Mouse (Mus musculus): ENCODE results near the gene Gm43638. TPM values are rescaled to one million over a fixed set of nuclear protein-coding genes. Genes with fewer than 3 reads are reported as not detected.
"Not testable (repeated sequence)": the region's sequence is repeated elsewhere in the genome, so short reads cannot be mapped to it uniquely, and the experiment has no call there.

Gm43638 gene
- not detected in 2 replicates for polyA plus RNA-seq (2014; fragmentation: Nextera tagmentation; extraction: Ambion mirVana)

- H3K36me3 ChIP-seq (ENCODE audit: control insufficient read depth, insufficient read depth, low read length); DNase-seq (ENCODE audit: low spot score); H3K9me3 ChIP-seq (ENCODE audit: control insufficient read depth, low read length); ATAC-seq (replicated peaks; ENCODE audit: low FRiP score, low TSS enrichment, low read depth); H3K27me3 ChIP-seq (replicated peaks; ENCODE audit: control insufficient read depth, insufficient read depth, low read length); H3K4me1 ChIP-seq (replicated peaks; ENCODE audit: control insufficient read depth, insufficient read depth, low read length); H3K4me3 ChIP-seq (ENCODE audit: low read depth, low read length); H3K27ac ChIP-seq (ENCODE audit: low read depth); H3K4me2 ChIP-seq (ENCODE audit: low read length); H3K9ac ChIP-seq (ENCODE audit: low read length): not testable (repeated sequence)
- 75% methylated on average over 1 of the region's 1 CpGs for WGBS
Observed at GRCm38 (mm10) chr5:87486706-87487105, at the start of gene Gm43638. Gene Gm43638, minus strand, starts transcription at chr5:87486806.

GRCm38 (mm10) chr5:87535994-87536644 lies 49.5 kb upstream of the Gm43638 start:
- DNase-seq (ENCODE audit: low spot score) = no peak
- no peaks in the 10 kb centered on the region for H3K36me3 ChIP-seq (ENCODE audit: control insufficient read depth, insufficient read depth, low read length)
- no peak overlapping the region for H3K9ac ChIP-seq (ENCODE audit: low read length)
- no peaks in the 10 kb centered on the region for H3K4me1 ChIP-seq (replicated peaks; ENCODE audit: control insufficient read depth, insufficient read depth, low read length)
- peak; percentile 97 for ATAC-seq (replicated peaks; ENCODE audit: low FRiP score, low TSS enrichment, low read depth)
- WGBS = 62% methylated on average over 4 of the region's 4 CpGs
- no peaks in the 10 kb centered on the region for H3K27me3 ChIP-seq (replicated peaks; ENCODE audit: control insufficient read depth, insufficient read depth, low read length)
- H3K4me2 ChIP-seq (ENCODE audit: low read length) = no peak overlapping the region
- H3K9me3 ChIP-seq (ENCODE audit: control insufficient read depth, low read length) = no peaks in the 10 kb centered on the region
- no peak overlapping the region for H3K4me3 ChIP-seq (ENCODE audit: low read depth, low read length)
- H3K27ac ChIP-seq (ENCODE audit: low read depth) = peak overlapping the region; percentile 51

- ATAC-seq (replicated peaks; ENCODE audit: low FRiP score, low TSS enrichment, low read depth) = peak; percentile 83
- Histone ChIP-seq H3K9ac (ENCODE audit: low read length) (no peak overlapping the region), H3K9me3 (ENCODE audit: control insufficient read depth, low read length) (no peaks in the 10 kb centered on the region), H3K4me1 (replicated peaks; ENCODE audit: control insufficient read depth, insufficient read depth, low read length) (no peaks in the 10 kb centered on the region), H3K36me3 (ENCODE audit: control insufficient read depth, insufficient read depth, low read length) (no peaks in the 10 kb centered on the region), H3K27me3 (replicated peaks; ENCODE audit: control insufficient read depth, insufficient read depth, low read length) (no peaks in the 10 kb centered on the region), H3K4me3 (ENCODE audit: low read depth, low read length) (no peak overlapping the region), H3K4me2 (ENCODE audit: low read length) (no peak overlapping the region), H3K27ac (ENCODE audit: low read depth) (no peak overlapping the region)
- WGBS = 58% methylated on average over 2 of the region's 2 CpGs
- DNase-seq (ENCODE audit: low spot score) = no peak
Observed at GRCm38 (mm10) chr5:87532288-87532687, 45.7 kb upstream of the Gm43638 start.

GRCm38 (mm10) chr5:87523561-87523960 lies 37.0 kb upstream of the Gm43638 start:
- H3K9me3 ChIP-seq (ENCODE audit: control insufficient read depth, low read length); H3K27ac ChIP-seq (ENCODE audit: low read depth); H3K36me3 ChIP-seq (ENCODE audit: control insufficient read depth, insufficient read depth, low read length); DNase-seq (ENCODE audit: low spot score); ATAC-seq (replicated peaks; ENCODE audit: low FRiP score, low TSS enrichment, low read depth); H3K4me3 ChIP-seq (ENCODE audit: low read depth, low read length); H3K9ac ChIP-seq (ENCODE audit: low read length); H3K4me1 ChIP-seq (replicated peaks; ENCODE audit: control insufficient read depth, insufficient read depth, low read length); H3K4me2 ChIP-seq (ENCODE audit: low read length); H3K27me3 ChIP-seq (replicated peaks; ENCODE audit: control insufficient read depth, insufficient read depth, low read length): not testable (repeated sequence)
- WGBS = 90% methylated on average over 2 of the region's 2 CpGs

GRCm38 (mm10) chr5:87505776-87506458 lies 19.3 kb upstream of the Gm43638 start:
- Histone ChIP-seq H3K27me3 (replicated peaks; ENCODE audit: control insufficient read depth, insufficient read depth, low read length) (no peaks in the 10 kb centered on the region), H3K4me2 (ENCODE audit: low read length) (no peak overlapping the region), H3K27ac (ENCODE audit: low read depth) (no peak overlapping the region), H3K36me3 (ENCODE audit: control insufficient read depth, insufficient read depth, low read length) (no peaks in the 10 kb centered on the region), H3K9ac (ENCODE audit: low read length) (no peak overlapping the region), H3K4me1 (replicated peaks; ENCODE audit: control insufficient read depth, insufficient read depth, low read length) (no peaks in the 10 kb centered on the region), H3K9me3 (ENCODE audit: control insufficient read depth, low read length) (no peaks in the 10 kb centered on the region), H3K4me3 (ENCODE audit: low read depth, low read length) (no peak overlapping the region)
- 70% methylated on average over 4 of the region's 4 CpGs for WGBS
- ATAC-seq (replicated peaks; ENCODE audit: low FRiP score, low TSS enrichment, low read depth) = no peak
- DNase-seq (ENCODE audit: low spot score) = no peak

- H3K27ac ChIP-seq (ENCODE audit: low read depth) = no peak overlapping the region
- no peak overlapping the region for H3K4me2 ChIP-seq (ENCODE audit: low read length)
- H3K9ac ChIP-seq (ENCODE audit: low read length) = no peak overlapping the region
- H3K4me1 ChIP-seq (replicated peaks; ENCODE audit: control insufficient read depth, insufficient read depth, low read length) = no peaks in the 10 kb centered on the region
- no peak overlapping the region for H3K4me3 ChIP-seq (ENCODE audit: low read depth, low read length)
- no peaks in the 10 kb centered on the region for H3K9me3 ChIP-seq (ENCODE audit: control insufficient read depth, low read length)
- H3K27me3 ChIP-seq (replicated peaks; ENCODE audit: control insufficient read depth, insufficient read depth, low read length) = no peaks in the 10 kb centered on the region
- DNase-seq (ENCODE audit: low spot score) (no peak), ATAC-seq (replicated peaks; ENCODE audit: low FRiP score, low TSS enrichment, low read depth) (no peak)
- 91% methylated on average over 1 of the region's 1 CpGs for WGBS
- H3K36me3 ChIP-seq (ENCODE audit: control insufficient read depth, insufficient read depth, low read length) = no peaks in the 10 kb centered on the region
Observed at GRCm38 (mm10) chr5:87502687-87503086, 16.1 kb upstream of the Gm43638 start.

- no peak overlapping the region for H3K4me3 ChIP-seq (ENCODE audit: low read depth, low read length)
- DNase-seq (ENCODE audit: low spot score) (no peak), ATAC-seq (replicated peaks; ENCODE audit: low FRiP score, low TSS enrichment, low read depth) (no peak)
Observed at GRCm38 (mm10) chr5:87499341-87499740, 12.7 kb upstream of the Gm43638 start.

GRCm38 (mm10) chr5:87498936-87499335 lies 12.3 kb upstream of the Gm43638 start:
- DNase-seq (ENCODE audit: low spot score) = no peak
- Histone ChIP-seq H3K27me3 (replicated peaks; ENCODE audit: control insufficient read depth, insufficient read depth, low read length) (no peaks in the 10 kb centered on the region), H3K4me3 (ENCODE audit: low read depth, low read length) (no peak overlapping the region), H3K27ac (ENCODE audit: low read depth) (no peak overlapping the region), H3K9ac (ENCODE audit: low read length) (no peak overlapping the region), H3K36me3 (ENCODE audit: control insufficient read depth, insufficient read depth, low read length) (no peaks in the 10 kb centered on the region), H3K9me3 (ENCODE audit: control insufficient read depth, low read length) (no peaks in the 10 kb centered on the region), H3K4me2 (ENCODE audit: low read length) (no peak overlapping the region), H3K4me1 (replicated peaks; ENCODE audit: control insufficient read depth, insufficient read depth, low read length) (no peaks in the 10 kb centered on the region)
- no peak for ATAC-seq (replicated peaks; ENCODE audit: low FRiP score, low TSS enrichment, low read depth)

More at GRCm38 (mm10) chr5:87499341-87499740, 12.7 kb upstream of the Gm43638 start:
- H3K9ac ChIP-seq (ENCODE audit: low read length) = no peak overlapping the region
- no peak overlapping the region for H3K27ac ChIP-seq (ENCODE audit: low read depth)
- no peak overlapping the region for H3K4me2 ChIP-seq (ENCODE audit: low read length)
- H3K9me3 ChIP-seq (ENCODE audit: control insufficient read depth, low read length) = no peaks in the 10 kb centered on the region
- H3K27me3 ChIP-seq (replicated peaks; ENCODE audit: control insufficient read depth, insufficient read depth, low read length) = no peaks in the 10 kb centered on the region
- no peaks in the 10 kb centered on the region for H3K36me3 ChIP-seq (ENCODE audit: control insufficient read depth, insufficient read depth, low read length)
- H3K4me1 ChIP-seq (replicated peaks; ENCODE audit: control insufficient read depth, insufficient read depth, low read length) = no peaks in the 10 kb centered on the region

- H3K36me3 ChIP-seq (ENCODE audit: control insufficient read depth, insufficient read depth, low read length) = no peaks in the 10 kb centered on the region
- no peaks in the 10 kb centered on the region for H3K9me3 ChIP-seq (ENCODE audit: control insufficient read depth, low read length)
- no peak for DNase-seq (ENCODE audit: low spot score)
- H3K4me2 ChIP-seq (ENCODE audit: low read length) = no peak within 1 kb of the TSS
- no peaks in the 10 kb centered on the region for H3K4me1 ChIP-seq (replicated peaks; ENCODE audit: control insufficient read depth, insufficient read depth, low read length)
- no peaks in the 10 kb centered on the region for H3K27me3 ChIP-seq (replicated peaks; ENCODE audit: control insufficient read depth, insufficient read depth, low read length)
- H3K4me3 ChIP-seq (ENCODE audit: low read depth, low read length) = no peak within 1 kb of the TSS
- H3K27ac ChIP-seq (ENCODE audit: low read depth) = no peak within 1 kb of the TSS
- H3K9ac ChIP-seq (ENCODE audit: low read length) = no peak within 1 kb of the TSS
- ATAC-seq (replicated peaks; ENCODE audit: low FRiP score, low TSS enrichment, low read depth) = no peak
- WGBS = 77% methylated on average over 1 of the region's 1 CpGs
Observed at GRCm38 (mm10) chr5:87490771-87491170, 4.2 kb upstream of the Gm43638 start, which contains the start of gene Ugt2a1. Gene Ugt2a1, minus strand, starts transcription at chr5:87490871.

All from intestine, embryonic 14.5 days (tissue).